18 mouse cellular contexts compared by ENCODE assay signal in genomic region chr3:136995611-136996335, GRCm38 (mm10).
"Had no signal": no experiment of that assay in that cellular context is flagged by ENCODE, and none has a peak within 500 bp of the region (broad histone marks: within the 10 kb centered on the region; RNA-seq: fewer than 3 reads in every experiment).

No protein-coding gene starts in this region.

- H3K27ac ChIP-seq: intestine, embryonic 15.5 days; kidney, embryonic 15.5 days; limb, embryonic 10.5 days; limb, embryonic 13.5 days; liver, embryonic 13.5 days; macrophage; midbrain, embryonic 12.5 days; midbrain, embryonic 15.5 days; neural tube, embryonic 12.5 days; neural tube, embryonic 15.5 days had no signal

- H3K4me3 ChIP-seq: intestine, embryonic 15.5 days; kidney, embryonic 15.5 days; limb, embryonic 10.5 days; limb, embryonic 13.5 days; liver, embryonic 13.5 days; midbrain, embryonic 12.5 days; midbrain, embryonic 15.5 days; neural tube, embryonic 12.5 days; neural tube, embryonic 15.5 days had no signal

- ATAC-seq: intestine, embryonic 15.5 days; midbrain, embryonic 15.5 days had no signal

- H3K4me1 ChIP-seq: intestine, embryonic 15.5 days; kidney, embryonic 15.5 days; limb, embryonic 10.5 days; limb, embryonic 13.5 days; liver, embryonic 13.5 days; midbrain, embryonic 12.5 days; midbrain, embryonic 15.5 days; neural tube, embryonic 12.5 days; neural tube, embryonic 15.5 days had no signal

- DNase-seq: kidney, adult 11 months; kidney, adult 8-10 months; kidney, postnatal 10 days; kidney, postnatal 36 days; liver; liver, embryonic 13.5 days; lung, adult 2 months; thymus, adult 18-20 months; thymus, postnatal 36 days had no signal
